In the genomic region with DNA sequence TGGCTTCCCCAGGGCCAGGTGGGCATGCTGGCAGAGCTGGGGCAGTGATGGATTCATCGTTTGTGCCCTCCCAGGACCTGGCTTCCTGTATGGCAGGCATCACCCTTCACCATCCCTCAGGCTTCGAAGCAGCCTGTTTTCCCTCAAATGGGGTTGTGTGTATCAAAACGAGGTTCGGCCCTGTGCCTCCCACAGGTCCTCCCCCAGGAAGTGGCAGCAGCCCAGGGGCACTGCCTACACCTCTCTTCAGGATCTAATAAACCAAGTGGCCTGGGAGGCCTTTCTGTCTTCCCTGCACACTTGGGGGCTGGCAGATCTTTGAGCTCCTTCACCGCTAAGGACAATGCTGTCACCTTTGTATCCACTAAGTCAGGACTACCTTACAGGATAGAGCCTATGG, we compare ENCODE assay signal across 20 mouse cellular contexts. TPM values are rescaled to one million over a fixed set of nuclear protein-coding genes. Genes with fewer than 3 reads are reported as not detected.
DNase-seq lines count a peak whose midpoint lies in the region; ATAC-seq lines count a peak whose summit lies in the region.
"Had no signal": no experiment of that assay in that cellular context is flagged by ENCODE, and none has a peak within 500 bp of the region (broad histone marks: within the 10 kb centered on the region; RNA-seq: fewer than 3 reads in every experiment).

No protein-coding gene starts in this region.

- no peaks in the 10 kb centered on the region for H3K9me3 ChIP-seq in forebrain, embryonic 11.5 days (ENCODE audit: control insufficient read depth, low read length)
- no peaks in the 10 kb centered on the region for H3K9me3 ChIP-seq in forebrain, embryonic 16.5 days (ENCODE audit: control insufficient read depth, low read length)
- H3K9me3 ChIP-seq in stomach, embryonic 16.5 days (replicated peaks; ENCODE audit: control insufficient read depth, low read length) = no peaks in the 10 kb centered on the region
- H3K9me3 ChIP-seq: embryonic facial prominence, embryonic 12.5 days; forebrain, embryonic 15.5 days; heart, embryonic 15.5 days had no signal

- 86% methylated on average over 5 of the region's 5 CpGs for WGBS in forebrain, embryonic 11.5 days
- WGBS in forebrain, embryonic 16.5 days = 97% methylated on average over 5 of the region's 5 CpGs
- WGBS in stomach, embryonic 16.5 days = 85% methylated on average over 5 of the region's 5 CpGs

- no peak overlapping the region for H3K4me3 ChIP-seq in forebrain, embryonic 11.5 days (ENCODE audit: low read depth, low read length)
- H3K4me3 ChIP-seq in forebrain, embryonic 16.5 days (replicated peaks; ENCODE audit: low read length) = no peak overlapping the region
- no peak overlapping the region for H3K4me3 ChIP-seq in stomach, embryonic 16.5 days (replicated peaks; ENCODE audit: low read length)
- H3K4me3 ChIP-seq: embryonic facial prominence, embryonic 12.5 days; forebrain, embryonic 15.5 days; heart, embryonic 15.5 days had no signal

- H3K27me3 ChIP-seq in forebrain, embryonic 11.5 days (ENCODE audit: control insufficient read depth, insufficient read depth, low read length) = no peaks in the 10 kb centered on the region
- no peaks in the 10 kb centered on the region for H3K27me3 ChIP-seq in forebrain, embryonic 16.5 days (replicated peaks; ENCODE audit: control insufficient read depth, insufficient read depth, low read length)
- no peaks in the 10 kb centered on the region for H3K27me3 ChIP-seq in stomach, embryonic 16.5 days (ENCODE audit: control insufficient read depth, insufficient read depth, low read length)
- H3K27me3 ChIP-seq: embryonic facial prominence, embryonic 12.5 days; forebrain, embryonic 15.5 days had no signal

- no peak overlapping the region for H3K9ac ChIP-seq in forebrain, embryonic 11.5 days (ENCODE audit: low read length)
- no peak overlapping the region for H3K9ac ChIP-seq in forebrain, embryonic 16.5 days (replicated peaks; ENCODE audit: low read depth, low read length)
- H3K9ac ChIP-seq in stomach, embryonic 16.5 days (ENCODE audit: low read length) = no peak overlapping the region
- H3K9ac ChIP-seq: embryonic facial prominence, embryonic 12.5 days; forebrain, embryonic 15.5 days; heart, embryonic 15.5 days had no signal

- H3K36me3 ChIP-seq in forebrain, embryonic 11.5 days (ENCODE audit: control insufficient read depth, insufficient read depth, low read length) = peaks cover 2% of the 10 kb centered on the region; the same call in 1 of the 2 replicates
- H3K36me3 ChIP-seq in forebrain, embryonic 16.5 days (ENCODE audit: control insufficient read depth, insufficient read depth) = 0 out of 2 replicates have a peak, but pooled peaks cover 4% of the 10 kb centered on the region
- H3K36me3 ChIP-seq in stomach, embryonic 16.5 days (ENCODE audit: control insufficient read depth, insufficient read depth, low read length) = peaks cover 9% of the 10 kb centered on the region

- peak; percentile 47 for DNase-seq in forebrain, embryonic 11.5 days (ENCODE audit: low spot score)
- peak; percentile 48 for DNase-seq in ovary, postnatal 36 days (ENCODE audit: low spot score)
- DNase-seq in ovary, postnatal 10 days (ENCODE audit: low spot score) = no peak
- no peak for DNase-seq in layer of hippocampus, adult 9-11 months
- DNase-seq in spleen, postnatal 10 days (ENCODE audit: low spot score in 2 of 2) = no peak
- DNase-seq in cerebellum, postnatal 10 days = no peak
- DNase-seq: cerebellum, adult 2 months; cerebellum, postnatal 14 days; embryo, embryonic 11 days; gastrocnemius, postnatal 10 days; heart, adult 18-20 months; heart, postnatal 14 days had no signal

- no peak for ATAC-seq in forebrain, embryonic 11.5 days (replicated peaks; ENCODE audit: low FRiP score)
- no peak for ATAC-seq in forebrain, embryonic 16.5 days
- ATAC-seq in stomach, embryonic 16.5 days (ENCODE audit: insufficient read depth, low FRiP score) = no peak
- ATAC-seq: forebrain, embryonic 15.5 days; hindbrain, postnatal 0 days had no signal

- H3K4me1 ChIP-seq in forebrain, embryonic 11.5 days (replicated peaks; ENCODE audit: control insufficient read depth, insufficient read depth, low read length) = no peaks in the 10 kb centered on the region; the same call in none of the 2 replicates
- H3K4me1 ChIP-seq in forebrain, embryonic 16.5 days (replicated peaks; ENCODE audit: control insufficient read depth, insufficient read depth, low read length) = no peaks in the 10 kb centered on the region
- H3K4me1 ChIP-seq in stomach, embryonic 16.5 days (ENCODE audit: control insufficient read depth, insufficient read depth, low read length) = peaks cover 11% of the 10 kb centered on the region; the same call in 1 of the 2 replicates
- H3K4me1 ChIP-seq: embryonic facial prominence, embryonic 12.5 days; forebrain, embryonic 15.5 days had no signal

- no peak overlapping the region for H3K4me2 ChIP-seq in forebrain, embryonic 11.5 days (ENCODE audit: low read depth, low read length, severe bottlenecking)
- H3K4me2 ChIP-seq in forebrain, embryonic 16.5 days (ENCODE audit: low read length) = no peak overlapping the region
- H3K4me2 ChIP-seq in stomach, embryonic 16.5 days (ENCODE audit: low read depth, low read length) = no peak overlapping the region
- H3K4me2 ChIP-seq: embryonic facial prominence, embryonic 12.5 days; forebrain, embryonic 15.5 days; heart, embryonic 11.5 days; heart, embryonic 15.5 days had no signal

- no peak overlapping the region for H3K27ac ChIP-seq in forebrain, embryonic 11.5 days (ENCODE audit: low read depth, low read length)
- H3K27ac ChIP-seq in forebrain, embryonic 16.5 days (ENCODE audit: low read length) = no peak overlapping the region
- H3K27ac ChIP-seq in stomach, embryonic 16.5 days (ENCODE audit: low read length) = peak overlapping the region; percentile 86; the same call in 1 of the 2 replicates
- H3K27ac ChIP-seq: embryonic facial prominence, embryonic 12.5 days; forebrain, embryonic 15.5 days; heart, embryonic 15.5 days; hindbrain, postnatal 0 days had no signal

RNA-seq across cellular contexts. Expression of gene Slc25a10, which starts 7.3 kb away (rescaled TPM):
- 50.9 and 57.5 TPM in 2 replicates for polyA plus RNA-seq in forebrain, embryonic 11.5 days (2014; fragmentation: Nextera tagmentation; extraction: Ambion mirVana)
- 26.5 and 29.5 TPM in 2 replicates for polyA plus RNA-seq in forebrain, embryonic 16.5 days (2015; fragmentation: Nextera tagmentation; extraction: Ambion mirVana)
- polyA plus RNA-seq in stomach, embryonic 16.5 days (2015; fragmentation: Nextera tagmentation; extraction: Ambion mirVana) = 73.9 and 75.8 TPM in 2 replicates

RNA-seq across cellular contexts. Expression of gene Mrpl12, which starts 14.5 kb away (rescaled TPM):
- polyA plus RNA-seq in forebrain, embryonic 11.5 days (2014; fragmentation: Nextera tagmentation; extraction: Ambion mirVana) = 152 and 160 TPM in 2 replicates
- 107 and 119 TPM in 2 replicates for polyA plus RNA-seq in forebrain, embryonic 16.5 days (2015; fragmentation: Nextera tagmentation; extraction: Ambion mirVana)
- 140 and 145 TPM in 2 replicates for polyA plus RNA-seq in stomach, embryonic 16.5 days (2015; fragmentation: Nextera tagmentation; extraction: Ambion mirVana)

RNA-seq across cellular contexts. Expression of gene Arl16, which starts 31.5 kb away (rescaled TPM):
- 50.1 and 54.2 TPM in 2 replicates for polyA plus RNA-seq in forebrain, embryonic 11.5 days (2014; fragmentation: Nextera tagmentation; extraction: Ambion mirVana)
- 45.5 and 56.4 TPM in 2 replicates for polyA plus RNA-seq in forebrain, embryonic 16.5 days (2015; fragmentation: Nextera tagmentation; extraction: Ambion mirVana)
- 35.6 and 38.1 TPM in 2 replicates for polyA plus RNA-seq in stomach, embryonic 16.5 days (2015; fragmentation: Nextera tagmentation; extraction: Ambion mirVana)

RNA-seq across cellular contexts. Expression of gene Gcgr, which starts 31.6 kb away (rescaled TPM):
- polyA plus RNA-seq in forebrain, embryonic 11.5 days (2014; fragmentation: Nextera tagmentation; extraction: Ambion mirVana) = 0.35 TPM in 1 of 2 replicates, not detected in the other
- 0.43 TPM in 1 of 2 replicates, not detected in the other for polyA plus RNA-seq in forebrain, embryonic 16.5 days (2015; fragmentation: Nextera tagmentation; extraction: Ambion mirVana)
- polyA plus RNA-seq in stomach, embryonic 16.5 days (2015; fragmentation: Nextera tagmentation; extraction: Ambion mirVana) = 2.2 and 3.0 TPM in 2 replicates
- polyA plus RNA-seq: C2C12 had no signal

RNA-seq across cellular contexts. Expression of gene Ccdc137, which starts 41.0 kb away (rescaled TPM):
- 30.3 and 33.8 TPM in 2 replicates for polyA plus RNA-seq in forebrain, embryonic 11.5 days (2014; fragmentation: Nextera tagmentation; extraction: Ambion mirVana)
- polyA plus RNA-seq in forebrain, embryonic 16.5 days (2015; fragmentation: Nextera tagmentation; extraction: Ambion mirVana) = 26.2 and 31.2 TPM in 2 replicates
- 28.9 and 33.7 TPM in 2 replicates for polyA plus RNA-seq in stomach, embryonic 16.5 days (2015; fragmentation: Nextera tagmentation; extraction: Ambion mirVana)

Comparison
In these comparisons a context has a peak if more than half of its experiments do, and no peak if none do; other contexts are left out.
1. DNase-seq: peak in forebrain, embryonic 11.5 days (single experiment) and ovary, postnatal 36 days (single experiment); none in ovary, postnatal 10 days (single experiment), layer of hippocampus, adult 9-11 months (single experiment), spleen, postnatal 10 days (0 of 2) and cerebellum, postnatal 10 days (0 of 2).